Mouse (Mus musculus): ENCODE measurements around the gene Pepd.
"Not testable (repeated sequence)": the region's sequence is repeated elsewhere in the genome, so short reads cannot be mapped to it uniquely, and the experiment has no call there.

Gene Pepd

GRCm38 (mm10) chr7:34933142-34933541 is 21.0 kb downstream of the Pepd start:
- DNase-seq: no peak

DNA sequence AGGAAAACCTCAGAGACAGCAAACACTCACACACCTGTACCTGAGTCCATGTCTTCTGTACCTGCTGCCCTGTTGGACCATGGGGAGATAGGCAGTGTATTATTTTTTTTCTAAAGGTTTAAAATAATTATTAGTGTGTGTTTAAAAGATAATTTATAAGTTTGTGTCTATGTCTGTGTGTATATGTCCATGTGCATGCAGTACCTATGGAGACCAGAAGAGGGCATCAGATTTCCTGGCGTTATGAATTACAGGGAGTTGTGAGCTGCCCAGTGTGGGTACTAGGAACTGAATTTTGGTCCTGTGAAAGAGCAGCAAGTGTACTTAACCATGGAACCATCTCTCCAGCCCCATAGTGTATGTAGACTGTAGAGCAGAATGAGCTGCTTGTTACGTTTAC is 24.2 kb downstream of the Pepd start:
- no peak for DNase-seq

DNA sequence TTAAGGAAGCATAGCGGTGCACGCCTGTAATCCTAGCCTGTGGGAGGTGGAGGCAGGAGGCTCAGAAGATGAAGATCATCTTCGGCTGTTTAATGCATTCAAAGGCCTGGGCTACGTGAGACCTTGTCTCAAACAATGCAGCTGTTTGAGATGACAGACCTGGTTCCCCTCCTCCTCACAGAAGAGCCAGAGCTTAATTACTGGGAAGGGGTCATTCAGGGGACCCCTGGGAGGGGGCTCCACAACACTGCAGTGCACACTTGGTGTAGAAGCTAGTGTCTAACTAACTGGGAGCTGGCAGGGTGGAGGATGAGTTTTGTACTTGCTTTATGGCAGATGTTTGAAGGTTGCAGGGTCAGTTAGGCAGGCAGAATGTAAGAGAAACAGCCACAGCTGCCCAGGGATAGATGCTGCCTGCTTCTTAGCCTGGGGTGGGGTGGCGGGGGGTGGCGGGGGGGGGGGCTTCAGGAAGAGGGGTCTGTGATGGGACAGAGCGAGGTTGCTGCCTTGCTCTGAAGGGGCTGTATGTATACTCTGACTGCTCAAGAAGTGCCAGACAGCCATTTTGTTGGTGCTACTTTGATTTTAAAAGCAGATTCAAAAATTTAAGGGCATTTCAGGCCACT is 26.6 kb downstream of the Pepd start:
- DNase-seq: no peak

- peak; percentile 56 to 76 for DNase-seq
These were observed 27.2 kb downstream of the Pepd start for GRCm38 (mm10) chr7:34939262-34939951.

- no peak for DNase-seq
These were observed 27.8 kb downstream of the Pepd start for GRCm38 (mm10) chr7:34939952-34940312.

DNA sequence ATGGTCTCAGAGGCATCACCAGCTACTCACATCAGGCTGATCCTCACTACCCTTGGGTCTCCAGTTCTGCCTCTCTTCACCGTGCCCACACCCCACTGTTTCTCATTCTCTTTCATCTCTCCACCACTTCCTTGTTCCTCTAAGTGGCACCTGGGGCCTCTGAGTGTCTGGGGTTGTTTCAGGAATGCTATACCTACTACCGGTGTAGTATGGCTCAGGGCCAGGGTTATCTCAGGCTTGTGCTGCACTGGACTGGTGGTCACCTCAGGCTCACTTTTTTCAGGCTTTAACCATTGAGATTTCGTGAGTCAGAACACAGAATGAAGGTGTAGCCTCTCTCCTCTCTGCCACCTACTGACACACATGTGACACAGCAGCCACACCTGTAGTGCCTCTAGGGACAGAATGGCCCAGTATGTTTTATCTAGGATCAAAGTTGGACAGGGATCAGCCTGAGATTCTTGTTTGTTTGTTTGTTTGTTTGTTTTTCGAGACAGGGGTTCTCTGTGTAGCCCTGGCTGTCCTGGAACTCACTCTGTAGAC is 31.5 kb downstream of the Pepd start:
- no peak for DNase-seq

- DNase-seq: no peak
These were observed 34.2 kb downstream of the Pepd start for GRCm38 (mm10) chr7:34946269-34946925.

DNA sequence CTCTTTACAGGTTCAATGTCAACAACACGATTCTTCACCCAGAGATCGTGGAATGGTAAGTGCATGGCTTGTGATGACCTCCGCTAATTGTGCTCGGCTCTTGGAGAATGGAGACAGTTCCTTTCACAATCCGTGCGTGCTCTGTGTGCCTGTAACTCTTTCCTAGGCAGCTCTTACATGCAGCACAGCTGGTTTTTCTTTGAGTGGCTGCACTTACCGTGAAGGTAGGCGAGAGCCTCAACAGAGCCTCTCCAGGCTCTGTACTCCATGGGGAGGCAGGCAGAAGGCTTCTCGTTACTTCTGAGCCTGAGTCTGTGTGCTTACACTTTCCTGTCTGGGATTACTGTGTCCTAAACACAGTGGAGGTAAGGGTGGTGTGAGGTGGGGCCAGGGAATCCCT is 42.4 kb downstream of the Pepd start:
- DNase-seq: no peak

DNA sequence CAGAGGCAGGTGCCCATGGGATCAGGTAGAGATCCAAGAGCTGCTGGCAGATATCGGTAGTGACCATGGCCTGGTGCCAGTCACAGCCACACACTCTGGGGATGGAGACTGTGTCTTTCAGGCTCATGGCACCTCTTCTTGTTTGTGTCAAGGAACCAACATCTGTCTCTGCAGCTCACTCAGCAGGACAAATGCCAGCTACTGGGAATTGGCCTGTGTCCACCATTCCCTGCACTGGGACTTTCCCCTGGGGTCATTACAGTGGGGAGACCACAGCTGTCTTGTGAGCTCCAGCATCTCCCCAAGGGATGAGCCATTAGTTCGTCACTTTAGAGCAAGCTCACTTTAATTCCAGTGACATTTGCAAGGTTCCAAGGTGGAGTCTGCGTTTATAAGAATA is 43.1 kb downstream of the Pepd start:
- no peak for DNase-seq

GRCm38 (mm10) chr7:34957138-34957537 is 45.0 kb downstream of the Pepd start:
- no peak for DNase-seq

GRCm38 (mm10) chr7:34963889-34964645 is 51.9 kb downstream of the Pepd start:
- no peak for DNase-seq

- no peak for DNase-seq
These were observed 55.2 kb downstream of the Pepd start for GRCm38 (mm10) chr7:34967362-34967761.

- DNase-seq: no peak
These were observed 56.7 kb downstream of the Pepd start for GRCm38 (mm10) chr7:34968749-34969433.

DNA sequence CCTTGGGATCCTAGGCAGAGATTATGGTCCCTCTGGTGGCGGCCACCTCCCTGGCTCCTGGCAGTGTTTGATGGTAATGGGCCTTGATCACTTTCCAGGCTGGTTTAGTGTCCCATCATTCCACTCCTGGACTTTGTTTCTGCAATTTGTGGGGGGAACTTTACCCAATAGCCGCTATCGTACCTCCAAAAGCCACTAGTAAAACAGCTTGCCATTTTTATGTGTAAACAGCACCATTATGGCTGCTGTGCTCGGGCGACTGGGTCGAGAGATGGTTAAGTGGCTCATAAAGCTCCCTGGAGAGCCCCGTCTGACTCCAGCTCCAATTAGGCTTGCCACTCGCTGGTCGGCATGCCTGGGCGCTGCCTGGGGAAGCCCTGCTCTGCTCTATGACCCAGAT is 59.6 kb downstream of the Pepd start:
- DNase-seq: no peak

GRCm38 (mm10) chr7:34972990-34973440 is 60.8 kb downstream of the Pepd start:
- no peak for DNase-seq

DNA sequence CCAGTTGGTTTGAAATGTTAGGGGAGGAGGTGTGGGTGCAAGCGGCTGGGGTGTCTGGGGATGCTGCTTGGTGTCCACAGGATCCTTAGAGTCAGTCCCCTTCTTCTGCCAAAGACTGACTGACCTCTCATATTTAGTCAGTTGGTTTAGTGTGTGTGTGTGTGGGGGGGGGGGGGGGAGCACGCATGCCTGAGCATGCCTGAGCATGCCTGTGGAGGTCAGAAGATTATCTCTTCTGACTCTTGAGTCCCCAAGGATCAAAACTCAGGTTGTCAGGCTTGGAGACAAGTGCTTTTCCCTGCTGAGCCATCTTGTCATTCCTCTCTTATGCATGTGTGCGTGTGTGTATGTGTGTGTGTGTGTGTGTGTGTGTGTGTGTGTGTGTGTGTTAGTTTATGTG is 61.7 kb downstream of the Pepd start:
- DNase-seq: no peak

DNA sequence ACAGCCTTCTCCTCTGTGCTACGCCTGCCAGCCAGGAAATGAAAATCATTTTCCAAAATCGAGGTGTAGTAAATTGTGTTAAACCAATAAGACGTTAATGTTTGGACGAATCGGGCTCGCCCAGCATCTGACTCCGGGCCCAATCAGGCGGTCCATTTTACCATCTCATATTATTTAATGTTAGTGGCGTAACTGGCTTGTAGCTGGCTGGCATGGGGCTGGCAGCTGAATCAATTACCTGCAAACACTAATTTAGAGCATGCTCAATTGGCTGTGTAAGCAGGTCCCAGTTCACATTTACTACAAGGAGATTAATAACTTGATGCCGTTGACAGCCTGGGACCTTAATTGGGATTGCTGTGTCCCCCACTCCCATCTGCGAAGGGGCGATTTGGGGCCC is 63.7 kb downstream of the Pepd start:
- no peak for DNase-seq

DNA sequence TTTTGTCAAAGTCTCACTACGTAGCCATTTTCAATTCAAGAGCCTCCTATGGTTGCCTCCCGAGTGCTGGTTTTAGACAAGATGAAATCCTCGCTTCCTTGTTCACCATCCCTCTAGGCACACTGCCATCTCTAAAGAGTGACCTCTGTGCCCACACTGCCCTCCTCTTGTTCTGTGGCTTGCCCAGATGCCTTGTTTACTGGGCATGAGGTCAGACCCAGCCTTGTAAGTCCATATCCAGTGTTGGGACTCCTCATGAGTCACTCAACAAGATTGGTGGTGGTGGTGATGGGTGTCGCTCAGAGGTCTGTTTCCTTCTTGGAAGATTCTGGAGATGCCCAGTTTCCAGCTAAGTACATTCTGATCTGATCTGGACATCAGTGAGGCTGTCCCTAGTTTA is 65.2 kb downstream of the Pepd start:
- DNase-seq: no peak

- peak in 1 of 2 experiments; percentile 44 for DNase-seq
These were observed 69.6 kb downstream of the Pepd start for GRCm38 (mm10) chr7:34981803-34982202.

DNA sequence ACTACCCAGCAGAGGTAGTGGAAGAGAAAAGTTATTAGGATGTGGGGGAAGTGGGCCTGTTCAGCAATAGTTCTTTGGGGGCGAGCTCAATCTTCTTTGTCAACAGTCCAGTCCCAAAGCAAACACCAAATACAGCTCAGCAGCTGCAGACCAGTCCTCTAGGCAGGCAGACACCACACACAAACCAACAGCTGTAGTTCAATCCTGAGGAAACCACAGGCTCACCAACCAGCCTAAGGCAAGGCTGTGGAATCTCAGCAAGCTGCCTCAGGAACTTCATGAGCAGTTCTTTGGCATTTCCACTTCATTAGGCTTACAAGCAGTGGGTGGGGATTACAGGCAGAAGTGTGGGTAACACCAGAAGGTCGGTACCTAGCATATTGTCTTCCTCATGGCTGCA is 70.2 kb downstream of the Pepd start:
- DNase-seq: not testable (repeated sequence)

DNA sequence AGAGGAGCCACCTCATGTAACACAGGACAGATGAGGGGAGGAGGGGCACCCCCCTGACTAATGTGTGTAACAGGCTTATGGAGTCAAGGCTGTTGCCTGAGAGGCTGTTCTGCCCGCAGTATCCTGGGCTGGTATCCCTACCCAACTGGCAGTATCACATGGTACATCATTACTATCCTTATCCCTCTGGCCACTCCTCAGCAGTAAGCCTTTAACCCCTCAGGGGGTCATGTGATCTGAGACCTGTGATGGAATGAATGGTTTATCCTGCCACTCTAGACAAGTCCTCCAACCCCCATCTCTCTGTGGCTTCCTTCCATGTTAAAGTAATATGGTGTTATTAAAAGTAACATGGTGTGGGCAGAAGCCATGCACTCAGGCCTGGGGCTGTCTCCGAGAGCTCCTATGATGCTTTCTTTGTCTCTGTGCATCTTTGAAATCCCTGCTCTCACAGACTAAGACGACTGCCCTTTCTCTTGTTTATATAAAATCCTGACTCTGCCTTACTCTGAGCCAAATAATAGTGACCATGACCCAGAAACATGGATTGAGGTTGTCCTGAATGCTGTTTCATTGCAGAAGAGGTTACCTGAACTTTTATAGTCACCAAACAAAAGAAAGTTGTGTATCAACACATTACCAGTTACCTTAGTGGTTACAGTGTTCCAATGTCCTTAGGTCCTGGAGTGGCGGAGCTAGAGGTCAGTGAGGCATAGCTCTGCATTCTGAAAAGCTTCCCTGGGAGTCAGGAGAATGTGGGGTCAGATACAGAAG is 71.7 kb downstream of the Pepd start:
- DNase-seq: no peak

All from kidney, adult 8-10 months (tissue).